Mouse (Mus musculus) liver, embryonic 12.5 days (tissue): ENCODE data around the gene Copz1. TPM values are rescaled to one million over a fixed set of nuclear protein-coding genes. Genes with fewer than 3 reads are reported as not detected.
A peak's percentile ranks its signal among the peaks of the same experiment; 100 is the strongest.
"Not testable (repeated sequence)": the region's sequence is repeated elsewhere in the genome, so short reads cannot be mapped to it uniquely, and the experiment has no call there.

Experiments
- ATAC-seq: fragments of 200-750 bp; cut with Nextera tagmentation; 2 replicates; pipeline ENCODE4 v1.8.0; 2017; ENCODE audit warnings: moderate number of reproducible peaks, mild to moderate bottlenecking, moderate library complexity
- H3K27ac ChIP-seq: fragments of 300-500 bp; sonication (generic); 2 replicates; pipeline ENCODE4 v1.5.1; 2016; ENCODE audit warnings: mild to moderate bottlenecking
- H3K27me3 ChIP-seq: fragments of 300-500 bp; sonication (generic); replicated peaks from 2 replicates; pipeline ENCODE4 v1.6.1; 2016; ENCODE audit warnings: mild to moderate bottlenecking, moderate library complexity
- H3K36me3 ChIP-seq: fragments of 300-500 bp; sonication (generic); 2 replicates; pipeline ENCODE4 v1.6.1; 2016; ENCODE audit warnings: mild to moderate bottlenecking, moderate library complexity
- H3K4me1 ChIP-seq: fragments of 300-500 bp; sonication (generic); 2 replicates; pipeline ENCODE4 v1.6.1; 2016
- H3K4me2 ChIP-seq: fragments of 300-500 bp; sonication (generic); 2 replicates; pipeline ENCODE4 v1.6.1; 2016; ENCODE audit warnings: mild to moderate bottlenecking, moderate library complexity
- H3K4me3 ChIP-seq: fragments of 300-500 bp; sonication (generic); 2 replicates; pipeline ENCODE4 v1.5.1; 2016; ENCODE audit warnings: mild to moderate bottlenecking, moderate library complexity
- H3K9ac ChIP-seq: fragments of 300-500 bp; sonication (generic); 2 replicates; pipeline ENCODE4 v1.6.1; 2016; ENCODE audit warnings: mild to moderate bottlenecking, moderate library complexity
- H3K9me3 ChIP-seq: fragments of 300-500 bp; sonication (generic); replicated peaks from 2 replicates; pipeline ENCODE4 v1.6.1; 2016; ENCODE audit warnings: mild to moderate bottlenecking, moderate library complexity
- WGBS: fragments of 180-500 bp; shearing (Covaris S2); methylation state at CpG from one replicate; pipeline ENCODE4 v1.1.7; 2016; ENCODE audit not compliant: insufficient replicate concordance; 5-methylcytosine and 5-hydroxymethylcytosine counted together
- polyA plus RNA-seq: library from polyadenylated mRNA; unstranded; fragments of >200 nt; fragmentation: Nextera tagmentation; extraction: Ambion mirVana; gene quantifications from 2 replicates; pipeline ENCODE4 v1.2.1, GENCODE M21; 2016

The Copz1 gene
- polyA plus RNA-seq, 1 experiment from 2014 or later = 250 TPM

- H3K4me2 ChIP-seq = peak overlapping the region; percentile 81
- H3K9me3 ChIP-seq = no peaks in the 10 kb centered on the region
- H3K36me3 ChIP-seq = peaks cover 34% of the 10 kb centered on the region
- peak overlapping the region; percentile 77 for H3K4me3 ChIP-seq
- peak overlapping the region; percentile 98 for H3K27ac ChIP-seq
- H3K27me3 ChIP-seq = no peaks in the 10 kb centered on the region
- WGBS = under 1% methylated on average over 25 of the region's 25 CpGs
- peak overlapping the region; percentile 97 for H3K9ac ChIP-seq
- ATAC-seq = peak; percentile 50
- peaks cover 65% of the 10 kb centered on the region for H3K4me1 ChIP-seq
Measured at GRCm38 (mm10) chr15:103255169-103255568, 17.3 kb upstream of the Copz1 start.

GRCm38 (mm10) chr15:103256210-103256986 lies 16.1 kb upstream of the Copz1 start:
- Histone ChIP-seq H3K9me3 (no peaks in the 10 kb centered on the region), H3K4me3 (peak overlapping the region; percentile 77), H3K4me1 (peaks cover 63% of the 10 kb centered on the region), H3K4me2 (peak overlapping the region; percentile 81), H3K27me3 (no peaks in the 10 kb centered on the region), H3K36me3 (peaks cover 22% of the 10 kb centered on the region), H3K27ac (peak overlapping the region; percentile 98), H3K9ac (peak overlapping the region; percentile 97)
- no peak for ATAC-seq
- 66% methylated on average over 6 of the region's 6 CpGs for WGBS

- Histone ChIP-seq H3K36me3 (peaks cover 8% of the 10 kb centered on the region; the same call in 1 of the 2 replicates), H3K27ac (peak within 1 kb of the TSS; percentile 98), H3K9me3 (no peaks in the 10 kb centered on the region), H3K27me3 (no peaks in the 10 kb centered on the region), H3K4me2 (peak within 1 kb of the TSS; percentile 81), H3K9ac (peak within 1 kb of the TSS; percentile 97), H3K4me1 (peaks cover 61% of the 10 kb centered on the region), H3K4me3 (peak within 1 kb of the TSS; percentile 77)
- WGBS = 2% methylated on average over 15 of the region's 15 CpGs
- ATAC-seq = peak; percentile 96
Measured at GRCm38 (mm10) chr15:103257790-103258728, 14.5 kb upstream of the Copz1 start, which contains the start of gene Nfe2. Gene Nfe2, minus strand, starts transcription at chr15:103258403.

- Histone ChIP-seq H3K4me2 (peak overlapping the region; percentile 81), H3K4me1 (peaks cover 67% of the 10 kb centered on the region), H3K9ac (peak overlapping the region; percentile 75), H3K27ac (peak overlapping the region; percentile 98), H3K36me3 (no peaks in the 10 kb centered on the region), H3K9me3 (no peaks in the 10 kb centered on the region), H3K27me3 (no peaks in the 10 kb centered on the region), H3K4me3 (0 out of 2 replicates have a peak overlapping the region, but pooled peaks have one; percentile 77)
- WGBS = 40% methylated on average over 5 of the region's 5 CpGs
- ATAC-seq = no peak
Measured at GRCm38 (mm10) chr15:103259162-103259561, 13.4 kb upstream of the Copz1 start.

- no peaks in the 10 kb centered on the region for H3K27me3 ChIP-seq
- 13% methylated on average over 1 of the region's 1 CpGs for WGBS
- peaks cover 76% of the 10 kb centered on the region for H3K4me1 ChIP-seq
- H3K9ac ChIP-seq = peak overlapping the region; percentile 19; the same call in 1 of the 2 replicates
- H3K9me3 ChIP-seq = no peaks in the 10 kb centered on the region
- H3K4me2 ChIP-seq = peak overlapping the region; percentile 18; the same call in 1 of the 2 replicates
- no peak overlapping the region for H3K4me3 ChIP-seq
- H3K36me3 ChIP-seq = no peaks in the 10 kb centered on the region
- peak overlapping the region; percentile 98 for H3K27ac ChIP-seq
- no peak for ATAC-seq
Measured at GRCm38 (mm10) chr15:103259989-103260388, 12.5 kb upstream of the Copz1 start.

GRCm38 (mm10) chr15:103264794-103265193 lies 7.7 kb upstream of the Copz1 start:
- Histone ChIP-seq H3K4me2 (no peak overlapping the region), H3K27me3 (no peaks in the 10 kb centered on the region), H3K36me3 (no peaks in the 10 kb centered on the region), H3K4me3 (no peak overlapping the region), H3K9ac (no peak overlapping the region), H3K27ac (peak overlapping the region; percentile 69), H3K9me3 (no peaks in the 10 kb centered on the region), H3K4me1 (peaks cover 68% of the 10 kb centered on the region)
- ATAC-seq = peak; percentile 62
- 66% methylated on average over 2 of the region's 2 CpGs for WGBS

- Histone ChIP-seq H3K27me3 (no peaks in the 10 kb centered on the region), H3K9ac (peak overlapping the region; percentile 3; the same call in 1 of the 2 replicates), H3K36me3 (no peaks in the 10 kb centered on the region), H3K27ac (peak overlapping the region; percentile 27; the same call in 1 of the 2 replicates), H3K4me3 (no peak overlapping the region), H3K4me1 (peaks cover 59% of the 10 kb centered on the region), H3K4me2 (no peak overlapping the region), H3K9me3 (no peaks in the 10 kb centered on the region)
- WGBS = 46% methylated on average over 4 of the region's 4 CpGs
- no peak for ATAC-seq
Measured at GRCm38 (mm10) chr15:103268903-103269302, 3.6 kb upstream of the Copz1 start.

GRCm38 (mm10) chr15:103275943-103276342 lies 3.4 kb downstream of the Copz1 start:
- not testable (repeated sequence) for H3K9ac ChIP-seq, H3K27ac ChIP-seq, H3K4me3 ChIP-seq, ATAC-seq, H3K9me3 ChIP-seq, H3K4me2 ChIP-seq, H3K27me3 ChIP-seq
- Histone ChIP-seq H3K4me1 (peaks cover 75% of the 10 kb centered on the region), H3K36me3 (peaks cover 37% of the 10 kb centered on the region)
- 95% methylated on average over 3 of the region's 3 CpGs for WGBS

GRCm38 (mm10) chr15:103277949-103278348 lies 5.4 kb downstream of the Copz1 start:
- Histone ChIP-seq H3K27me3 (no peaks in the 10 kb centered on the region), H3K4me1 (peaks cover 82% of the 10 kb centered on the region), H3K9me3 (no peaks in the 10 kb centered on the region), H3K4me2 (no peak overlapping the region), H3K27ac (peak overlapping the region; percentile 70), H3K9ac (peak overlapping the region; percentile 30), H3K4me3 (no peak overlapping the region), H3K36me3 (peaks cover 41% of the 10 kb centered on the region)
- ATAC-seq = no peak
- 64% methylated on average over 7 of the region's 7 CpGs for WGBS

- ATAC-seq = no peak
- Histone ChIP-seq H3K4me2 (0 out of 2 replicates have a peak overlapping the region, but pooled peaks have one; percentile 30), H3K4me1 (peaks cover 75% of the 10 kb centered on the region), H3K9me3 (no peaks in the 10 kb centered on the region), H3K9ac (no peak overlapping the region), H3K4me3 (no peak overlapping the region), H3K36me3 (peaks cover 52% of the 10 kb centered on the region), H3K27me3 (no peaks in the 10 kb centered on the region), H3K27ac (peak overlapping the region; percentile 83)
- WGBS = 53% methylated on average over 3 of the region's 3 CpGs
Measured at GRCm38 (mm10) chr15:103279750-103280149, 7.2 kb downstream of the Copz1 start.

- Histone ChIP-seq H3K4me3 (0 out of 2 replicates have a peak overlapping the region, but pooled peaks have one; percentile 0), H3K4me1 (peaks cover 78% of the 10 kb centered on the region), H3K9ac (peak overlapping the region; percentile 57), H3K4me2 (peak overlapping the region; percentile 30; the same call in 1 of the 2 replicates), H3K27ac (peak overlapping the region; percentile 83), H3K27me3 (no peaks in the 10 kb centered on the region), H3K9me3 (no peaks in the 10 kb centered on the region), H3K36me3 (peaks cover 57% of the 10 kb centered on the region)
- ATAC-seq = peak; percentile 53
- 41% methylated on average over 3 of the region's 3 CpGs for WGBS
Measured at GRCm38 (mm10) chr15:103280817-103281464, 8.4 kb downstream of the Copz1 start.
